Mouse (Mus musculus) right cerebral cortex, postnatal 14 days (tissue): ENCODE results near the gene Matk.
"Not testable (repeated sequence)": the region's sequence is repeated elsewhere in the genome, so short reads cannot be mapped to it uniquely, and the experiment has no call there.

Experiments
- DNase-seq: peaks from one replicate; pipeline ENCODE4 v3.0.0; 2022

Gene Matk

DNA sequence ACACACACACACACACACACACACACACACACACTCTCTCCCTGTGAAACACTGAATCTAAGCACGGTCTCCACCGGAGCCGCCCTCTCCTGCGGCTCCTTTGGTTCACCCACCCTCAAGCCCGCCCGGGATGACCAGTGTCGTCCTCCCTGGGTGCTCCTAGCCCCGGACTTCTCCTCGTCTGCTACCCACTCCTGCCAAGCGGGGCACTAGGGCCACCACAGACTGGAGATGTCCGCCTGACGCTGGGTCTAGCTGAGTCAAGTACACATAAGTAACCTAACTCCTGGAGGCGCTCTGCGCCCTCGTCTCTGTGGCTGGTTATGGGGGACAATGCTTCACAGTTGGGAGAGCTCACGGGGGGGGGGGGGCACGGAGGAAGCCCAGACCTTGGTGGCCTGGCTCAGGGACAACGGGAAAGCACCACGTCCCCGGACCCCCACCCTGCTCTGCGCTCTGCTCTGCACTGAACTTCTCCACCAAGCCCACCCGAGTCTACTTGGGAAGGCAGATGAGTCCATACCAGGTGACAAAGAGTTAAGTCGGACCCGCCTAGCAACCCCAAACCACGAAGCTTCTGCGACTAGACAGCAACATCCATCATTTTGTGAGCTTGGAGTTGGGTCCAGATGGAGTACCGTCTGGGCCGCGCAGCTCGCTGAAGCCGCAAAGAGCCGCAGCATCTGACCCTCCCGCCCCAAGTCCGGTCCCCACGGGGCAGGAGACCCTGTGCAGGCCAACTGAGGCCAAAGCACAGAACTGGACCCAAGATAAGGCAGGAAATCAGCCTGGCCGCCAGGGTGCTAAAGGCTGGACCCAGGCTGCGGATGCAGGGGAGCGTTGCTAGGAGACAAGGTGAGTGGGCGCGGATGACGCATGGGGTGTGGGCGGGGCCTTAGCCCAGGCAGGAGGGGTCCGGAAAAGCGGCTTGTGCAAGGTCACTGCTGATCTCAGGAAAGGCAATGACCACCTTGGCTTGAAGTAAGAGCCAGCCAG lies at the start of gene Matk:
TSS of gene Matk (plus strand) at position 512 of the 996 bp plus-strand sequence.
- DNase-seq, result peak; percentile 87

DNA sequence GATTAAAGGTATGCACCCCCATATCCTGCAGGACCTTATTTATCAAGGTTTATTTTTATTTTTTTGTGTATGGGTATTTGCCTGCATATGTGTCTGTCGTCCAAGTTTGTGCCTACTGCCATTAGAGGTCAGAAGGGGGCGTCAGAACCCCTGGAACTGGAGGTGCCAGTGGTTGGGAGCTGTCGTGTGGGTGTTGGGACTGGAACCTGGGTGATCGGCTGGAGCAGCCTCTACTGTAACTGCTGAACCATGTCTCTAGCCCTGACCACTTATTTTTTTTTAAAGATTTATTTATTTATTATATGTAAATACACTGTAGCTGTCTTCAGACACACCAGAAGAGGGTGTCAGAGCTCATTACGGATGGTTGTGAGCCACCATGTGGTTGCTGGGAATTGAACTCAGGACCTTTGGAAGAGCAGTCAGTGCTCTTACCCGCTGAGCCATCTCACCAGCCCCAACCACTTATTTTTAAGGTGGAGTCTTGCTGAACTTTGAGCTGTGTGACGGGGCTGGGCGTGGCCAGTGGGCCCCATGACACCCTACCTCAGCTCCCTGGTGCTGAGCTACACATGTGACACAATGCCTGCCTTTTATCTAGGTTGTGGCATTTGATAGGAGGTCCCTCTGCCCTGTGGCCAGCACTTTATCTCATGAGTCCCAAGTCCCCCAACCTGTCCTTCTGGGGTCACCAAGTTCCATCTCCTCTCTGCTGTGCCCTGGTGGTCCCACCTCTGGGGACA lies 49.6 kb upstream of the Matk start:
- DNase-seq, result no peak

DNA sequence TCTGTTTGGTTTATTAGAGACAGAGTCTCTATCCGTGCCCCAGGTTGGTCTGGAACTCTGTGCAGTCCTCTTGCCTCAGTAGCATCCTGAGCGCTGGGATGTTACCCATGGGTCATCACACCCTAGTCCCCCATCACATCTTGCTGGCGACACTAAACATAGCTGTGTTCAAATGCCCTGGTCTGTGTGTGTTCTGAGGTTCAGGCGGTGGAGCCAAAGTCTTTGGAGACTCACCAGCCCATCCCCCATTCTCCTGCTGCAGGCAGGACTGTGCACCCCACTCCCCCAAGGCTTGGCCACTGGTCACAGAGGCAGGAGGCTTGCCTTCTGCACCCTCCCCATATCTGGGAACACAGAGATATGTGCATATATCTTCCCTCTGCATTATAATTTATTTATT lies 48.6 kb upstream of the Matk start:
- no peak for DNase-seq

DNA sequence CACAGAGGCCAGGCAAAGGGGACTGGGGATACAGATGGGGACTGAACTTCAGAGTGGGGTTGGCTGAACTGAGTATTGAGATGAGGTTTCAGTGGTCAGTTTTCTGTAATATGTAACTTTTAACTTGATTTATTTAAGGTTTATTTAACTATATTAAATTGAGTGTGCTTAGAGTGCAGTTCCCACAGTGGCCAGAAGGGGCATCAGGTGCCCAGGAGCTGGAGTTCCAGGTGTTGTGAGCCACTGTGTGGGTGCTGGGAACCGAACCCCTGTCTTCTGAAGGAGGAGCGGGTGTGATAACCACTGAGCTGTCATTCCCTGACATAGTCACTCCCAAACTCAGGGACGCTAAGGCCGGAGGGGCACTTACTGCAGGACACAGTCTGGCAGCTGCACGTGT lies 42.6 kb upstream of the Matk start:
- DNase-seq, result peak; percentile 12

DNA sequence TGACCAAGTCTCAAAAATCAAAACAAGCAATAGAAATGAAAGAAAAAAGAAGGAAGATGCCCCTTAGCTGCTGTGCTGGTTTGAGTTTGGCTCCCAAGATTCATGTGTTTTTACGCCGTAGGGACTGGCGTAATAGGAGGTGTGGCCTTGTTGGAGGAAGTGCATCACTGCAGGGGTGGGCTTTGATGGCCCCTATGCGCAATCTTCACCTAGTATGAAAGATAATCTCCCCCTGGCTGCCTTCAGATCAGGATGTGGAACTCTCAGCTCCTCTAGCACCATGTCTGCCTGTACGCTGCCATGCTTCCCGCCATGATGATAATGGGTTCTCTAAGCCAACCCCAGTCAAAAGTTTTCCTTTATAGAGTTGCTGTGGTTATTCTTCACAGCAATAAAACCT lies 36.5 kb upstream of the Matk start:
- DNase-seq, result no peak

DNA sequence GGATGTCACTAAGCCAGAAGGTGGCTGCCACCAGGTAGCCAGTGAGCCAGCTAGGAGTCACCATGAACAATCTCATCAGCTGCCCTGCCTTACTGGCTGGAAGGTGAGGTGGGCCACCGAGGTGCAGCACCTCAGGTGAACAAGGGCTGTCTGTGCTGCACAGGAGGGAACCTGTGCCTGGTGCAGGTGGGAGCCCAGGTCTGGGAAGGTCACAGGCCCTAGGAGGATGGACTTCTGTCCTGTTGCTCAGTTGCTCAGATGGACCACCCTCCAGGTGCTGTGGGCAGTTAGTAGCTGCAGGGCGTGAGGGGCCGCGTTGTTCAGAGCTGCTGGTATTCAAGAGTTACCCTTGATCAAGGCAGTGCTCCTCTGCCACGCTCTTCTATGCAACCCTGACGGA lies 35.9 kb upstream of the Matk start:
- DNase-seq, result no peak

DNA sequence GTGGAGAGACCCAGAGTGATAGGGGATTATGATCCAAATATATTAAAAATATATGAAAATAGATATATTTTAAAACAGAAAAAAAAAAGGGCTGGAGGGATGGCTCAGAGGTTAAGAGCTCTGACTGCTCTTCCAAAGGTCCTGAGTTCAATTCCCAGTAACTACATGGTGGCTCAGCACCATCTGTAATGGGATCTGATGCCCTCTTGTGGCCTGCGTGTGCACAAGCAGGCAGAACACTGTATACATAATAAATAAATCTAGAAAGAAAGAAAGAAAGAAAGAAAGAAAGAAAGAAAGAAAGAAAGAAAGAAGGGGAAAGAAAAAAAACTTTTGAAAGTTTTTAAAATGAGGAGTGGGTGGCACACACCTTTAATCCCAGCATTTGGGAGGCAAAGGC lies 35.5 kb upstream of the Matk start:
- DNase-seq, result not testable (repeated sequence)

DNA sequence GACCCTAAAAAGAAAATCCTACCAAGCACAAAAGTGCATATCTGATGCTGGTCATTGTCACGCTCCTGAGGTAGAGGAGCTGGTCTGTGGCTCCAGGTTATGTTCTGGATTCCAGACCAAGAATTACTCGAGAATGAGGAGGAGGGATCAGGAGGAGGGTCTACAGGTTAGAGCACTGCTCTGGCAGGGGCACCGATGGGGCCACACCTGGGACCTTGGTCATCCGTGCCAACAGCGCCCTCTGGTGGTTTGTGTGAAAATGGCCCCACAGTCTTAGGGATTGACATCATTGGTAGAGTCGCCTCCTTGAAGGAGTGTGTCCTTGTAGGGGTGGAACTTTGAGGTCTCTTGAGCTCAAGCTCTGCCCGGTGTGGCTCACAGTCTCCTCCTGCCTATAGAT lies 34.8 kb upstream of the Matk start:
- DNase-seq, result peak; percentile 73

DNA sequence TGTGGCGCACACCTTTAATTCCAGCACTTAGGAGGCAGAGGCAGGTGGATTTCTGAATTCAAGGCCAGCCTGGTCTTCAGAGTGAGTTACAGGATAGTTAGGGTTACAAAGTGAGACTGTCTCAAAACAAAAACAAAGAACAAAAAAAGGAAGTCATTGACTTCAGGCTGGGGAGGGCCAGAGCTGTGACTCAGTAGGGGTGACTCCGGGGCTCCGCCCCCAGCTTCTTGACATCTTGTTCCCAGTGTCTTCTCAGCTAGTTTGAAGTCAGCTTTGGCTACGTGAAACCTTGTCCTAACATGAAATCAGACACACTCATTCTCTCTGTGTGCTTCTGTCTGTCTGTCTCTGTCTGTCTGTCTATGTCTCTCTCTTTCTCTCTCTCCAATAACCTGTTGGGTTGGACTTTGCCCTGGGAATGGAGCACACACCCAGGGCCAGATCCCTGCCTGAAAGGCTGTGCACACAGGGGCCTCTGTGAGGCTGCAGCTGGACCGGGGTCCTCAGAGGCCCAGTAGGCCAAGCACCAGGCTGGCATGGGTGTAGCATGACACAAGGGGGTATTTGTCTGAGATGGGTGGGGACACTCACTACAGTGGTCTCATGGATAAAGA lies 31.2 kb upstream of the Matk start:
- DNase-seq, result no peak

DNA sequence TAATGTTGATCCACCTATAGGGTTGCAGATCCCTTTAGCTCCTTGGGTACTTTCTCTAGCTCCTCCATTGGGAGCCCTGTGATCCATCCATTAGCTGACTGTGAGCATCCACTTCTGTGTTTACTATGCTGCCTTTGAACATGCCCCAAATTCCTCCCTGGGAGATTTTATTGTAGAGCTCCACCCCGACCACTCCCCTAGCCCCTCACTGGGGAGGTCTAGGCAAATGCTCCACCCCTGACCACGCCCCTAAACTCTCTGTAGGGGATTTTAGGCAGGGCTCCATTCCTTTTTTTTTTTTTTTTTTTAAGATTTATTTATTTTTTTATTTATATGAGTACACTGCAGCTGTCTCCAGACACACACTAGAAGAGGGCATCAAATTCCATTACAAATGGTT lies 29.0 kb upstream of the Matk start:
- DNase-seq, result not testable (repeated sequence)

DNA sequence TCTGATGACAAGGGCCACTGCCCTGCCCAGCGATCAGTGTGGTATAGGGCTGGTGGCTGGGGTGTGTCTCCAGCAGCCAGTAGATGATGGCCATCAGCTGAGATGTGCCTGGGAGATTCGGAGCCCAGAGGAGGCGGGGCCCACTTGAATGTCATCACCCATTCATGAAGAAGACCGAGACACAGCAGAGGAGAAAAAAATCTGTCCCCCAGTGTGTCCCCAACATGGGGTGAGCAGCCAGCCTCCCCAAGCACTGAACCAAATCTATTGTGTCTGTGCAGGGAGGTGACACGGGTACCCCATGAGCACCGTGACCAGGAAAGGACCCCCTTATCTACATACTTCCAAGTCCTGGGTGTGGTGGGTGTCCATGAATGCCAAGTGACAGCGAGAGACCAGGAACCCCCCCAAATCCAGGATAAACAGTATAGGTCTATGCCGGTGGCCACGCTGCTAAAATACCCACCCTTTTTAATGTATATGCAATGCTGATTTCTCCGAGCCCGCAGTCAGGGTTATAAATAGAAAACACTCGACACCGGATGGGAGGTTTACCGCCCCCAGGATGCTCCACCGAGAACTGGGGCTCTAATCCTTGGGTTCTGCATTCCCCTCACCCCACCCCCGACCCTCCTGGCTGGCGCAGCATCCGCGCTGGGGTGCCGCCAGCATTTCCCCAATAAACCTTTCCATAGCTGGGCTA lies 22.8 kb upstream of the Matk start:
- peak; percentile 54 for DNase-seq

DNA sequence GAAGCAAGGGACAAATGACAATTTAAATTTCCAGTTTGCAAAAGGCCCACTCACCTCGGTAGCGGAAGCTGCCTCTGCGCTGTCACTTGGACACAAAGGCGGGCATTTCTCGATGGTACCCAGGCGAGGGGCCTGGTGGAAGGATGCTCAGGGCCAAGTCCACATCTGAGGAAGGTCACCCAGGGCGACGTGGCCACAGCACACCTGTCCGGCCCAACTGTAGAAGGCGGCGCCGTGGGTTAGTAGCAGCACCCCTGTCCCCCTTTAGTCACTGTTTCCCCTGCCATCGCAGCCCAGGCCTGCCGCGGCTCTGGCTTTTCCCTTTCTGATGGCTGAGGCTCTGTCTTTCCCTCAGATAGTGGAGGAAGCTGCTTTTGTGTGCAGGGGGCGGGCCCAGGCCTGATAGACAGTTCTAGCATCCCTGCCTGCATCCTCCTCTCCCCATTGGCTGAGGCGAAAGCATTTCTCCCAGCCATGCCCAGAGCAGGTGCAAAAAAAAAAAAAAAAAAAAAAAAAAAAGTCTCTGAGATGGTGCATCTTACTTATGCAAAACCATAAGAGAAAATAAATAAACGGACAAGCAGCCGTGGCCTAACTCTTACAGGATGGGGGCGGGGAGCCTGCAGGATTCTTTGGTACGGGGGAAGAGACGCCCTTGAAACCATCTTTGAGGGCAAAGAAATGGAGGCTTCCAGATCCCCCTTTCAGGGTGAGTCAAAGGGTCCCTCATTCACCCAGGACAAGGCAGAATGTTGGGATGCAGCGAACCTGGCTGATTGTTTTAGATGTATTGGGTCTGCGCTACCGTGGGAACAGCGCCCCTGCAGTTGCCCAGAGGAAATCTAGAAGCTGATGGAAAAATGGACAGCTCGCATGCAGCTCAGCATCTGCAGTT lies 22.1 kb upstream of the Matk start, which contains the start of gene Atcay:
TSS of gene Atcay (minus strand) at position 396 of the 895 bp plus-strand sequence.
- DNase-seq, result peak; percentile 81

DNA sequence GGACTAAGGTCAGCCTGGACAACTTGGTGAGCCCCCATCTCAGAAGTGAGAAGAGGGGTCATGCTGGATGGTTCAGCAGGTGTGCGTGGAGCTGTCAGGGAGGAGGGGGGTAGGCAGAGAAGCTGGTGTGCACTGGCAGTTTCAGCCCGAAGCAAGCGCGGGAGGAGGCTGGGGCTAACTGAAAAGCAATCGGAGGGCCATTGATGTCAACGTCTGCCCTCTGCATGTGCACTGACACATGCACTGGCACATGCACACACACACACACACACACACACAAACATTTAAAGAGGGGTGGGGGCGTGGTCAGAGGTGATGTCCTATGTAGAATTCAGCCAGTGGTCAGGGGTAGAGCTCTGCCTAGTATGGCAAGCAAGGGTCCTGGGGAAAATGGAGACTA lies 21.3 kb upstream of the Matk start:
- DNase-seq, result no peak

DNA sequence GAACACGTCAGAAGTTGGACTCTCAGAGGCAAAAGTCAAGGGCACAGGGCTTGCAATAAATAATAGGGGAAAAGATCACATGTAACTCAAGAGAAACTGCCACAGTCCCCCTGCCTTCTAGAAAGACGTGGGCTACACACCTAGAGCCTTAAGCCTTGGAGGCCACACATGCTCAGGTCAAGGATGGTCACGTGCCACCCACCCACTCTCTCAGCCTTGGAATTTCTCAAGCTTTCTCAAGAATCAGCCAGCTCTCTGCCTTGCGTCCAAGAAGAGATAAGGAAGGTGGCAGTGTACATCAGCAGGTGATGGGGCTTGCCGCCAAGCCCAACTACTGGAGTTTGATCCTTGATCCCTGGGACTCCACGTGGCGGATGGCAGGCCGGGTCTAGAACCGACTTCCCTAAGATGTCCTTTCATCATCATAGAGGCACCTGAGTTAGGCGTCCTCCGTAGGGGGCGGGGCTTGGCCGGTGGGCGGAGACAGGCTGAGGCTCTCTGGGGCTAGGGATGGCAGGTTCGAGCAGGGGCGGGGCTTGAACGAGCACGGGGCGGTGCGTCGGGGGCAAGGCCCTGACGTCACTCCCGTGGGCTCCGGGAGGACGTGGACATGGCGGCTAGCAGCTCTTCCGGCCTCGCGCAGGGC lies 20.0 kb upstream of the Matk start, which contains the start of gene Zfr2:
TSS of gene Zfr2 (plus strand) at position 576 of the 646 bp plus-strand sequence.
- DNase-seq, result peak; percentile 95

DNA sequence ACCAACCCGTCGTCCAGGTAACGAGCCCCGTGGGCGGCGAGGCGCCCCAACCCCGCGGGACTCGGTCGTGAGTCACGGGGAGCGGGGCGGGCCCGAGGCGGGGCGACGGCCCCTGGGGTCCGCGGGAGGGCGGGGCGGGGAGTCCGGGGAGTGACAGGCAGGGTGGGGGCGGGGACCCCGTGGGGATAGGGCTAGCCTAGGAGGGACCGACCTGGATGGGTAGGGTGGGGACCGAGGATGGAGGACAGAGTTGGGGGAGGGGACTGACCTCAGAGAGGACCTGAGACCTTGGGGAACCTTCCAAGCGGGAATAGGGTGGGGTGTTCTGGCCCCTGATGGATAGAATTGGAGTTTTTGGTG lies 19.5 kb upstream of the Matk start:
- no peak for DNase-seq

DNA sequence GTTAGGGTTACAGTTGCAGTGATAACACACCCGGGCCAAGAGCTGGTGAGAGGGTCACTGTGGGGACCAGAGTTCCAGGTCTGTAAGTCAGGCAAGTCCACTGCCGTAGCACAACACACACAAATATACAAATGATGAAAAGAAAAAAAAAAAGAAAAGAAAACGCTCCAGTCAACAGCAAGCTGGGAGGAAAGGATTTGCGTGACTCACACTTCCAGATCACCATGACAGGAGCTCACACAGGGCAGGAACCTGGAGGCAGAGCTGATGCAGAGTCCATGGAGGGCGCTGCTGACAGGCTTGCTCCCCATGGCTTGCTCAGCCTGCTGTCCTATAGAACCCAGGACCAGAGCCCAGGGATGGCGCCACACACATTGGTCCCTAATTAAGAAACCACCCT lies 18.5 kb upstream of the Matk start:
- DNase-seq, result no peak

DNA sequence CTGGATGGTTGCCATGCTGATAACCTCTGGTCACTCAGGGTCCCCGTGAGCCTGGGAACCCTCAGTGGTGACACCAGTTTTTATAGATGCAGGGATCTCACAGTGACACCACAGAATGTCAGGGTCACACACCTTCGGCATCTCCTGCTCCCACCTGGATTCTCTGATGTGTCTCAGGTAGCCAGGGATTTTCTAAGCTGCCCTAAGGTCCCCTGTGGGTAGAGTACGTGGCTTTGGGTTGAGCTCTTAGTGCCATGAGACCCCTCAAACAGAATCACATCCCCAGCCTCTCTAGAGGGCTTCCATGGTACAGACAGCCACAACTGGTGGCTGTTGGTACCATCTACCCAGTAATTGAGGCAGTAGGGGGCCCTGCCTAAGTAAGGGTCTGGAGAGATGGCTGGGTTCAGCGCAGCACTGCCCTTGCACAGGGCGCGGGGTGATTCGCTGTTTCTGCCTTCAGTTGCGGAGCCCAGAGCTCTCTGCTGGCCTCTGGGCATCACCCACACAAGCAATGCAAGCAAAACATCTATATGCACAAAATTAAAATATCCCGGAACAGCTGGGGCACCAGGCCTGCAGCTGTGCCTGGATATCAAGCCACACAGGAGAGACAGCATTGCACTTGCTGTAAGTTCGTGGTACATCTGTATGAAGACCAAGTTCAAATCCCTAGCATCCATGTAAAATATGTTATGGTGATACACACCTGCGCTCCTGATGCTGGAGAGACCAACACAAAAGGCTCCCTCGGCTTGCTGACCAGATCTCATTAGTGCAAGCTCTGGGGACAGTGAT lies 16.1 kb upstream of the Matk start:
- no peak for DNase-seq

DNA sequence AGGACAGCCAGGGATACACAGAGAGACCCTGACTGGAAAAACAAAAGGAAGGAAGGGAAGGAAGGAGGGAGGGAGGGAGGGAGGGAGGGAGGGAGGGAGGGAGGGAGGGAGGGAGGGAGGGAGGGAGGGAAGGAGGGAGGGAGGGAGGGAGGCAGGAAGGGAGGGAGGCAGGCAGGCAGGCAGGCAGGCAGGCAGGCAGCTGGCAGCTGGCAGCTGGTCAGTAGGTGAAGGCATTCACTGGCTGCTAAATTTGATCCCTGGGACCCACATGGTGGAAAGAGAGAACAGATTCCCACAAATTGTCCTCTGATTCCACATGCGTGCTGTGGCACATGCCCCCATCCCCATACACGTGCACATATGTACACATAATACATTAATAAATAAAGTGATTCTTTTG lies 14.1 kb upstream of the Matk start:
- DNase-seq, result no peak

DNA sequence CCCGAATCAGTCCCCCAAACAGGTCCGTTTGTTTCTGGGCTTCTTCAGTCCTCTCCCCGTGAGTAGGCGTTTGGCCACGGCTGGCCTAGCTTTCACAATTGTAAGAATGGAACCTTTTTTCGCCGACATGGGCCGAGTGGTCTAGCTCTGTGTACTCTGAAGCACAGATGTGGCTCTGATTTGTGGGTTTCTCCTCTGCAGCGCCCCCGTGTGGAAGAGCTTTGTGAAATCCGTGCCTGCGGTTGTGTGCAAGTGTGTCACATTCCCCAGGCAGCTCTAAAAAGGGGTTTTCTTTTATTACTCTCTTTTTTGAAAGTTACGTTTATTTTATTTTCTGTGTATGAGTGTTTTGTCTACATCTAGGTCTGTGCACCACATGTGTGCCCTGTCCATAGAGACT lies 11.9 kb upstream of the Matk start:
- peak; percentile 75 for DNase-seq

DNA sequence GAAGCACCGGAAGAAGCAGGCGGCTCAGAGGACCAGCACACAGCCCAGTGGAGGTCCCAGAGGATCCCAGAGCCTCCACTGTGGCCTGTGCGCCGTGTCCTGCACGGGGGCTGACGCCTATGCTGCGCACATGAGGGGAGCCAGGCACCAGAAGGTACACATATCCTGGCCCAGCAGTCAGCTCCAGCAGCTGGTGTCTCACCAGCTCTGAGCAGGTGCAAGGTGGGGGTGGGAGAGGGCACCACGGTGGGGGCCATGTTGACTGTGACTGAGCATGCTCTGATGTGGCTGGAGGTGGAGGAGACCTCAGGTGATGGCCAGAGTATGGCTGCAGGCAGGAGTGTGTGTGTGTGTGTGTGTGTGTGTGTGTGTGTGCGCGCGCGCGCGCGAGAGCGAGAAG lies 10.7 kb upstream of the Matk start:
- DNase-seq, result peak; percentile 8
